Mouse (Mus musculus) limb, embryonic 15.5 days (tissue): ENCODE measurements around the gene Gm5662. TPM values are rescaled to one million over a fixed set of nuclear protein-coding genes. Genes with fewer than 3 reads are reported as not detected.
A peak's percentile ranks its signal among the peaks of the same experiment; 100 is the strongest.
"Not testable (repeated sequence)": the region's sequence is repeated elsewhere in the genome, so short reads cannot be mapped to it uniquely, and the experiment has no call there.

ENCODE experiments used
- ATAC-seq: fragments of 200-750 bp; cut with Nextera tagmentation; 2 replicates; pipeline ENCODE4 v1.8.0; 2017; ENCODE audit warnings: low read depth, moderate TSS enrichment; ENCODE audit not compliant: insufficient number of reproducible peaks, low FRiP score, low TSS enrichment
- H3K27ac ChIP-seq: fragments of 300-500 bp; sonication (generic); 2 replicates; pipeline ENCODE4 v1.5.1; 2015; ENCODE audit warnings: moderate library complexity, mild to moderate bottlenecking, inconsistent platforms
- H3K27me3 ChIP-seq: fragments of 300-500 bp; sonication (generic); 2 replicates; pipeline ENCODE4 v1.6.1; 2015; ENCODE audit warnings: inconsistent platforms
- H3K36me3 ChIP-seq: fragments of 300-500 bp; sonication (generic); 2 replicates; pipeline ENCODE4 v1.6.1; 2015; ENCODE audit warnings: inconsistent platforms
- H3K4me1 ChIP-seq: fragments of 300-500 bp; sonication (generic); 2 replicates; pipeline ENCODE4 v1.6.1; 2015; ENCODE audit warnings: inconsistent platforms
- H3K4me2 ChIP-seq: fragments of 300-500 bp; sonication (generic); 2 replicates; pipeline ENCODE4 v1.6.1; 2015; ENCODE audit warnings: mild to moderate bottlenecking, inconsistent platforms
- H3K4me3 ChIP-seq: fragments of 300-500 bp; sonication (generic); 2 replicates; pipeline ENCODE4 v1.5.1; 2015; ENCODE audit warnings: mild to moderate bottlenecking, inconsistent platforms
- H3K9ac ChIP-seq: fragments of 300-500 bp; sonication (generic); 2 replicates; pipeline ENCODE4 v1.6.1; 2015; ENCODE audit warnings: inconsistent platforms
- H3K9me3 ChIP-seq: fragments of 300-500 bp; sonication (generic); 2 replicates; pipeline ENCODE4 v1.6.1; 2016; ENCODE audit warnings: inconsistent platforms
- WGBS: fragments of 180-500 bp; shearing (Covaris S2); methylation state at CpG from one replicate; pipeline ENCODE4 v1.1.7; 2015; 5-methylcytosine and 5-hydroxymethylcytosine counted together
- polyA plus RNA-seq: library from polyadenylated mRNA; unstranded; fragments of >200 nt; fragmentation: Nextera tagmentation; extraction: Ambion mirVana; gene quantifications from 2 replicates; pipeline ENCODE4 v1.2.1, GENCODE M21; 2015

Gene Gm5662
- polyA plus RNA-seq = not detected in 2 replicates

DNA sequence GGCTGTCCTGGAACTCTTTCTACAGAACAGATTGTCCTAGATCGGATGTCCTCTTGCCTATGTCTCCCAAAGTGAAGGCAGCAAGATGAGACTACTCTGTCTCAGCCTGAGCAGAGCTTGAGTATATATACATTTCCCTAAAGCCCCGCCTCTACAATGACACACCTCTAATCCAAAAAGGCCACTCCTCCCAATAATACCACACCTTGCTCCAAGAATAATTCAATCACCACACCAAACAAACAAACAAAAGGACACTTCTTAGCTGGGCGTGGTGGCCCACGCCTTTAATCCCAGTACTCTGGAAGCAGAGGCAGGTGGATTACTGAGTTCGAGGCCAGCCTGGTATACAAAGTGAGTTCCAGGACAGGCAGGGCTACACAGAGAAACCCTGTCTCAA, at the start of gene Gm5662:
Gm5662 (minus strand) TSS at position 101 of the 400 bp plus-strand sequence.
- not testable (repeated sequence) for H3K9ac ChIP-seq, H3K9me3 ChIP-seq, H3K4me2 ChIP-seq, H3K4me1 ChIP-seq, H3K27ac ChIP-seq, H3K36me3 ChIP-seq, ATAC-seq, H3K4me3 ChIP-seq, H3K27me3 ChIP-seq
- 81% methylated on average over 5 of the region's 5 CpGs for WGBS

DNA sequence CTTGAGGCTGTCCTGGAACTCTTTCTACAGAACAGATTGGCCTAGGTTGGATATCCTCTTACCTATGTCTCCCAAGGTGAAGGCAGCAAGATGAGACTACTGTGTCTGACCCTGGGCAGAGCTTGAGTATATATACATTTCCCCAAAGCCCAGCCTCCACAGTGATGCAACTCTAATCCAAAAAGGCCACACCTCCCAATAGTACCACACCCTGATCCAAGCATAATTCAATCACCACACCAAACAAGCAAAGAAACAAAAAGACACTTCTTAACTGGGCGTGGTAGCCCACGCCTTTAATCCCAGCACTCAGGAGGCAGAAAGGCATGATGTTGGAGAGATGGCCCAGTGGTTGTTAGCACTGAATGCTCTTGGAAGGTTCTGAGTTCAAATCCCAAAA, 49.6 kb upstream of the Gm5662 start, which contains the start of gene Gm5039:
Gm5039 (minus strand) TSS at position 101 of the 400 bp plus-strand sequence.
- H3K4me1 ChIP-seq, ATAC-seq, H3K4me2 ChIP-seq, H3K9me3 ChIP-seq, H3K27ac ChIP-seq, H3K27me3 ChIP-seq, H3K36me3 ChIP-seq, H3K4me3 ChIP-seq, H3K9ac ChIP-seq: not testable (repeated sequence)
- 96% methylated on average over 2 of the region's 2 CpGs for WGBS

GRCm38 (mm10) chr12:88314556-88314955, 40.3 kb upstream of the Gm5662 start:
- Histone ChIP-seq H3K4me3 (no peak overlapping the region), H3K9me3 (no peaks in the 10 kb centered on the region; the same call in 1 of the 2 replicates), H3K4me1 (no peaks in the 10 kb centered on the region), H3K4me2 (no peak overlapping the region), H3K27ac (no peak overlapping the region), H3K36me3 (no peaks in the 10 kb centered on the region), H3K9ac (no peak overlapping the region), H3K27me3 (no peaks in the 10 kb centered on the region)
- WGBS = 80% methylated on average over 3 of the region's 3 CpGs
- ATAC-seq = no peak

DNA sequence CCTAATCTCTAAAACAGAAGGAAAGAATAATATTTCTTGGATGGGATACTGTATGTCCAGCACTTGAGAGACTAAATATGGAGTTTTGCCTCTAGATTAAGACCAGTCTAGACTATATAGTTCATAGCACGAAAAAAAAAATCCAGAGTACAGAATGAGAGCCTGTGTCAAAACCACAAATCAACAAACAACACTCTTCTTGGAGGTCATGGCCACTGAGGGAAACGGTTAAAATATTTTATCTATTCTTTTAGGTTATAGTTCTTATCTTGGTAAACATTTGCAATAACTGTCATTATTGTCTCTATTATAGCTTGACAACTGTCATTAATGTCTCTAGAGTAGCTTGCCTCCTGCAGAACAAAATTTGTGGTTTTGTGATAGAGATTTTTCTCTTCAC, 22.9 kb upstream of the Gm5662 start:
- not testable (repeated sequence) for H3K4me1 ChIP-seq, ATAC-seq, H3K36me3 ChIP-seq, H3K4me2 ChIP-seq, H3K27me3 ChIP-seq, H3K9ac ChIP-seq, H3K9me3 ChIP-seq, H3K27ac ChIP-seq, H3K4me3 ChIP-seq
- 64% methylated on average over 2 of the region's 2 CpGs for WGBS

- not testable (repeated sequence) for ATAC-seq
- 56% methylated on average over 4 of the region's 4 CpGs for WGBS
These were observed 18.8 kb upstream of the Gm5662 start for GRCm38 (mm10) chr12:88293082-88293481.

DNA sequence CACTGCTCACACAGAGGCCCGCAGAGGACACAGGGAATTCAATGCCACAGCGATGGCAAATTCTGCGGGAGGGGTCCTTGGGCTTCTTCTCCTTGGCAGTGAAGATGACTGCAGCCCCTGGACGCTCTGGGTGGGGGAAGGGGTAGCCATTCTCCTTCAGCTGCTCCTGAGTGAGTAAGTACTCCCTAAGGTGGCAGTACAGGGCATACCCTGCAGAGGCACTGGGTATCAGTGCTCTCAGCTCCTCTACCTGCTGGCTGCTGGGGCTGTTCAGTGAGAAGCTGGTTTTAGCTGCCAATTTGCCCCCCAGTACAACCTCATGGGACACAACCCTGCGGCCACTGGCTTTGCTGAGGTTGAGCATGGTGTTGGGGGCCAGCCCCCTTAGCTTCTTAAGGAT, 10.9 kb upstream of the Gm5662 start:
- not testable (repeated sequence) for H3K4me1 ChIP-seq, H3K4me2 ChIP-seq, H3K9ac ChIP-seq, H3K4me3 ChIP-seq, H3K27ac ChIP-seq, H3K9me3 ChIP-seq, H3K27me3 ChIP-seq, H3K36me3 ChIP-seq
- ATAC-seq = peak; percentile 19; the same call in 1 of the 2 replicates
- 78% methylated on average over 5 of the region's 5 CpGs for WGBS

More at GRCm38 (mm10) chr12:88293082-88293481, 18.8 kb upstream of the Gm5662 start:
- not testable (repeated sequence) for H3K4me1 ChIP-seq, H3K9me3 ChIP-seq, H3K27me3 ChIP-seq, H3K4me3 ChIP-seq, H3K9ac ChIP-seq, H3K27ac ChIP-seq, H3K36me3 ChIP-seq, H3K4me2 ChIP-seq

DNA sequence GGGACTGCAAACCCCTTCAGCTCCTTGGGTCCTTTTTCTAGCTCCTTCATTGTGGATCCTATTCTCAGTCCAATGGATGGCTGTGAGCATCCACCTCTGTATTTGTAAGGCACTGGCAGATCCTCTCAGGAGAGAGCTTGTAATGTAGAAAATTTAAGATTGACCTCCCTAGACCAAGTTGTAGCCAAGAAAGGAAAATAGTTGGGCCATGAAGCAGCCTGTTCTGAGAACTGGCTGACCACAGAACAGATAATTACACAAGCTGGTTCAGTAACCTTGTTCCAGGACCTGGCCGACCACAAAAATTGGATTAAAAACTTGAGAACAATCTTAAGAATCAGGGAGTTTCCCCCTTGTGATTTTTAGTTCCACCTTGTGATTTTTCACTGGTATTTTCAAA, 17.1 kb downstream of the Gm5662 start:
- Histone ChIP-seq H3K9me3 (no peaks in the 10 kb centered on the region), H3K36me3 (no peaks in the 10 kb centered on the region), H3K4me3 (no peak overlapping the region), H3K4me2 (no peak overlapping the region), H3K27ac (no peak overlapping the region), H3K27me3 (no peaks in the 10 kb centered on the region), H3K4me1 (no peaks in the 10 kb centered on the region), H3K9ac (no peak overlapping the region)
- ATAC-seq = no peak
- 43% methylated on average over 1 of the region's 1 CpGs for WGBS

DNA sequence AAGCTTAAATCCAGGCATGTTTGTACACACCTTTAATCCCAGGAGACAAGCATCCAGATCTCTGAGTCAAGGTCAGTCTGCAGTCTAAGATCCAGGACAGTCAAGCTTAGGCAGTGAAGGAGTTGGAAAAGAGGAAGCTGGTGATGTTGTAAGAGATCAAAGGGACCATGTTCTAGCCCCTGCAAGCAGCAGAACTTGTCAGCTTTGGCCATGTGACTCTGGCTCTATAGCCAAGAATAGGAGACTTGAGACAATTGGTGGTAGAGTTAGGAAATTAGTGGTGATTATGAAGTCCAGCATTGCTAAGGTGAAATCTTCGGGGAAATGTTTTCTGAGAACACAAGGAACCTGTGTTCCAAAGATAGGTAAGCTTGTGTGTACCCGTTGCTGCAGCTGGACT, 18.4 kb downstream of the Gm5662 start:
- not testable (repeated sequence) for H3K36me3 ChIP-seq, H3K4me1 ChIP-seq, ATAC-seq, H3K9ac ChIP-seq, H3K4me3 ChIP-seq, H3K27me3 ChIP-seq, H3K27ac ChIP-seq, H3K4me2 ChIP-seq, H3K9me3 ChIP-seq
- WGBS = 51% methylated on average over 2 of the region's 2 CpGs

- ATAC-seq, H3K4me3 ChIP-seq, H3K27me3 ChIP-seq, H3K27ac ChIP-seq, H3K9ac ChIP-seq, H3K9me3 ChIP-seq, H3K4me1 ChIP-seq, H3K36me3 ChIP-seq, H3K4me2 ChIP-seq: not testable (repeated sequence)
- WGBS = 62% methylated on average over 1 of the region's 2 CpGs
These were observed 24.3 kb downstream of the Gm5662 start, which contains the start of gene Gm8332 for GRCm38 (mm10) chr12:88250000-88250399. TSS of gene Gm8332 (minus strand) at chr12:88250100.

DNA sequence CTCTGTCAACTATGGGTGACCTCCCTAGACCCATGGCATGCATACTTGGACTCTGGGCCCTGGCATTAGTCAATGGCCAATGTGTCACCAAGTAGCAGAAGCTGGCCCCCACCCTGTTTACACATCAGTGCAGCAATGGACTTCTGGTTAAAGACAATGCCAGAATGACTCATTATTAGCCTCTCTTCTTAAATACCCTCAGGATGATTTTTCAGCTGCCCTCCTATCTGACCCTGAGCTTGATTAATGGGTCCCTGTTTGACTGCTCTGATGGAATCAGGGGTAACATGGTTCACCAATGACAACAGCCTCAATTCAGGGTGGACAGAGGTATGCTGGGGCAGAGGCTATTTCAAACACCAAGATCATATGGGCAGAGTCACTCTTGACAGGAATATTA, 28.5 kb downstream of the Gm5662 start:
- not testable (repeated sequence) for H3K4me2 ChIP-seq, H3K9me3 ChIP-seq, H3K9ac ChIP-seq, H3K27ac ChIP-seq, H3K36me3 ChIP-seq, ATAC-seq, H3K4me1 ChIP-seq, H3K27me3 ChIP-seq, H3K4me3 ChIP-seq

- H3K4me2 ChIP-seq, H3K4me1 ChIP-seq, ATAC-seq, H3K4me3 ChIP-seq, H3K27ac ChIP-seq, H3K9me3 ChIP-seq, H3K36me3 ChIP-seq, H3K27me3 ChIP-seq, H3K9ac ChIP-seq: not testable (repeated sequence)
- WGBS = 46% methylated on average over 1 of the region's 1 CpGs
These were observed 31.4 kb downstream of the Gm5662 start for GRCm38 (mm10) chr12:88242940-88243339.
